In the genomic region with DNA sequence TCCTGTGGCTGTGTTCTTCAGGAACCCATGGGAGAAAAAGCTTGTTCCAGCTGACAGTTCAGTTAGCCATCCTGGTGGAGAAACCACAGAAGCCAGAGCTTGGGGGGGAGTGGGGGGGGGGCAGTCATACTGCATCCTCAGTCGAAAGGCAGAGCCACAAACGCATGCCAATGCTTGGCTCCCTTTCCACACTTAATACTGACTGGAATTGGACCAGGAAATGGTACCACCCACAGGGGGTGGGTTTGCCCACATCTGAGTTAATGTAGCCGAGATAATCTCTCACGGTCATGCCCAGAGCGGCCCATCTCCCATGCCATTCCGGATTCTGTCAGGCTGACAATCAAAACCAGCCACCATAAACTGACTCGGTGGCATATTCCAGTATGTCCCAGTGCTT, we compare ENCODE assay signal across 18 mouse cellular contexts. TPM values are rescaled to one million over a fixed set of nuclear protein-coding genes. Genes with fewer than 3 reads are reported as not detected.
"Had no signal": no experiment of that assay in that cellular context is flagged by ENCODE, and none has a peak within 500 bp of the region (broad histone marks: within the 10 kb centered on the region; RNA-seq: fewer than 3 reads in every experiment).

No protein-coding gene starts in this region.

- ATAC-seq: liver, postnatal 0 days; lung, postnatal 0 days; midbrain, embryonic 16.5 days had no signal

- H3K4me2 ChIP-seq: lung, embryonic 15.5 days; midbrain, embryonic 12.5 days; neural tube, embryonic 12.5 days had no signal

- H3K27ac ChIP-seq: lung, embryonic 15.5 days; macrophage; midbrain, embryonic 12.5 days; neural tube, embryonic 12.5 days had no signal

- H3K9ac ChIP-seq: liver, postnatal 0 days; lung, embryonic 15.5 days; midbrain, embryonic 12.5 days; neural tube, embryonic 12.5 days had no signal

- H3K27me3 ChIP-seq: lung, embryonic 15.5 days; megakaryocyte, embryonic 14.5 days; midbrain, embryonic 12.5 days; neural tube, embryonic 12.5 days had no signal

- H3K9me3 ChIP-seq: lung, embryonic 15.5 days; midbrain, embryonic 12.5 days; neural tube, embryonic 12.5 days had no signal

- H3K4me1 ChIP-seq: megakaryocyte, embryonic 14.5 days; neural tube, embryonic 12.5 days had no signal

- H3K4me3 ChIP-seq: lung, embryonic 15.5 days; megakaryocyte, embryonic 14.5 days; midbrain, embryonic 12.5 days; neural tube, embryonic 12.5 days had no signal

- DNase-seq: lung, adult 2 months; lung, postnatal 14 days; midbrain, embryonic 14.5 days; right cerebral cortex, postnatal 14 days; thymus, adult 18-20 months; thymus, postnatal 14 days; thymus, postnatal 36 days had no signal

- H3K36me3 ChIP-seq: lung, embryonic 15.5 days; midbrain, embryonic 12.5 days; neural tube, embryonic 12.5 days had no signal

RNA-seq across cellular contexts. Expression of gene Mb21d2, which starts 14.1 kb away (rescaled TPM):
- total RNA-seq: megakaryocyte progenitor cell, adult 5-6 weeks; monocyte, adult 5-6 weeks; neutrophil, adult 5-6 weeks had no signal
